Mouse (Mus musculus) lung, adult 2 months (tissue): Measurements from ENCODE around the gene Armh1. TPM values are rescaled to one million over a fixed set of nuclear protein-coding genes. Genes with fewer than 3 reads are reported as not detected.
A peak's percentile ranks its signal among the peaks of the same experiment; 100 is the strongest.
"Not testable (repeated sequence)": the region's sequence is repeated elsewhere in the genome, so short reads cannot be mapped to it uniquely, and the experiment has no call there.

Experiments
- DNase-seq: peaks from one replicate; pipeline ENCODE4 v3.0.0; 2022
- H3K4me1 ChIP-seq: fragments of 200-500 bp; 2 replicates; pipeline ENCODE4 v1.6.1; 2011; ENCODE audit warnings: low read length; ENCODE audit not compliant: control insufficient read depth, insufficient read depth
- H3K4me3 ChIP-seq: fragments of 200-500 bp; replicated peaks from 2 replicates; pipeline ENCODE3; 2011; ENCODE audit warnings: low read depth, mild to moderate bottlenecking, control low read depth, low read length; ENCODE audit errors: extremely low read depth
- CTCF ChIP-seq: fragments of 200-500 bp; IDR thresholded peaks from 2 replicates; pipeline ENCODE4 v1.5.1; 2011; ENCODE audit warnings: mild to moderate bottlenecking, low read length, control low read depth; ENCODE audit not compliant: insufficient read depth
- POLR2A ChIP-seq: fragments of 200-500 bp; IDR thresholded peaks from 2 replicates; pipeline ENCODE4 v1.6.1; 2011; ENCODE audit warnings: low read depth, mild to moderate bottlenecking, control low read depth, low read length, borderline replicate concordance; ENCODE audit errors: extremely low read depth
- WGBS: fragments of 180-500 bp; shearing (Covaris S2); methylation state at CpG from one replicate; pipeline ENCODE4 v1.1.7; 2018; 5-methylcytosine and 5-hydroxymethylcytosine counted together
- polyA plus RNA-seq: library from polyadenylated mRNA; depleted of rRNA; stranded (reverse); fragments of >200 nt; gene quantifications from 2 replicates; pipeline ENCODE4 v1.2.3, GENCODE M21; 2012; rRNA removed

Gene Armh1
- polyA plus RNA-seq, 1 experiment, result 5.2 TPM

DNA sequence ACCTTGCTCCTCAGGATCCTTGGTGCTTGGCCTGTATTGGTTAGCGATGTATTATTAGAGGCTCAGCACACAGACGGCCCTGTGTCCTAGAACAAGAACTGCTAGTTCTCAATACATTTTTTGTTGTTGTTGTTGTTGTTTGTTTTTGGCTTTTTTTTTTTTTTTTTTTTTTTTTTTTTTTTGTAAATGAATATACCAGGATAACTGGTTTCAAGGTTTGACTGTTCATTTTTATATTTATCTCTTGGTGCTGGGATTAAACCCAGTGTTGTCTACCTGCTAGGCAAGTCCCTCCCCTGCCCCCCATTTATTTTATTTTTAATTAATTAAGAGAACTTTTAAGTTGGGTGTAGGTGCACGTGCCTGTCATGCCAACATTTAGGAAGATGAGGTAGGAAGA, 63.0 kb downstream of the Armh1 start:
- no peak for DNase-seq
- WGBS, result 47% methylated on average over 3 of the region's 3 CpGs
- TF ChIP-seq POLR2A (no peak), CTCF (no peak)
- H3K4me1 ChIP-seq, result no peaks in the 10 kb centered on the region; the same call in 1 of the 2 replicates
- H3K4me3 ChIP-seq, result peak overlapping the region; percentile 56

- H3K4me3 ChIP-seq, result peak overlapping the region; percentile 79
- DNase-seq, H3K4me1 ChIP-seq: not testable (repeated sequence)
- WGBS, result 13% methylated on average over 9 of the region's 9 CpGs
These were observed 69.2 kb downstream of the Armh1 start for GRCm38 (mm10) chr4:117182759-117183096.

DNA sequence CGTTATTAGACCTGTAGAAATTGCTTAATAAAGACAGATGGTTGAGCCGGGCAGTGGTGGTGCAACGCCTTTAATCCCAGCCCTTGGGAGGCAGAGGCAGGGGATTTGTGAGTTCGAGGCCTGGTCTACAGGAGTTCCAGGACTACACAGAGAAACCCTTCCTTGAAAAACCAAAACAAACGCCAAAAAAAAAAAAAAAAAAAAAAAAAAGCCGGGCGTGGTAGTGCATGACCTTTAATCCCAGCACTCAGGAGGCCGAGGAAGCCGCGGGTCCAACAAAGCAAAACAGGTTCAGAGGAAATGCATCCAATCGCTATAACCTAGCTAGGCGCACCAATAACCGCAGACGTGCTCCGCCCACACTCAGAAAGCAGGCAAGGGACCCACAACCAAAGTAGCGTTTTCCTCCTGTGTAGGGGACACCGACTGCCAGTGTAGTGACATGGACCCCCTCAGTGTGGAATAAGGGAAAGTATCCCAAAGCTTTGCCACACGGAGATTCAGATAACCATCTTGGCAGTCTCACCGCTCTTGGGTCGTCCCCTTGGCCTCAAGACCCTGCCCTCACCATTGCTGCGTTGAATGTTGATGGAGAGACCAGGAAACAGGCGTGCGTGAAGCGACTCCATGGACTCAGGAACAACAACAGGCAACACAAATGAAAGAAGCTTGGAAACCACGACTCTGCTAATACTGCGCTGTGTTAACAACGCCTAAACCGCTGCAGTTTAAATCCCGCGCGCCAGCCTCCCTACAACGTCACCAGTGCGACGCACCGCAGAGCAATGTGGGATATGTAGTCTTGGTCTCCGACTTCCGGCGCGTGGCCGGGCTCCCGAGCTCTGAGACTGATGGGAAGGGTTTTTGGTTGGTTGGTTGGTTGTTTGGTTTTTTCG, 69.8 kb downstream of the Armh1 start, which contains the start of gene Kif2c:
TSS of gene Kif2c (minus strand) at position 777 of the 896 bp plus-strand sequence.
- peak within 1 kb of the TSS; percentile 79 for H3K4me3 ChIP-seq
- H3K4me1 ChIP-seq, result peaks cover 5% of the 10 kb centered on the region
- peak; percentile 47; the same call in 1 of the 2 replicates for TF ChIP-seq POLR2A
- TF ChIP-seq CTCF, result no peak
- peak; percentile 94 for DNase-seq
- WGBS, result 1% methylated on average over 42 of the region's 42 CpGs

GRCm38 (mm10) chr4:117169936-117170335, 82.0 kb downstream of the Armh1 start:
- no peak for DNase-seq
- no peak overlapping the region for H3K4me3 ChIP-seq
- H3K4me1 ChIP-seq, result no peaks in the 10 kb centered on the region
- TF ChIP-seq POLR2A (no peak), CTCF (no peak)
- WGBS, result 77% methylated on average over 5 of the region's 5 CpGs

Other genes with a start within 250 kb of the Armh1 start
- gene Eif2b3, start 232.7 kb downstream of the Armh1 start, polyA plus RNA-seq, result 4.3 and 6.1 TPM in 2 replicates
- 8.3 and 8.8 TPM in 2 replicates for gene Ptch2, start 156.1 kb downstream of the Armh1 start, polyA plus RNA-seq
- 12.1 and 13.7 TPM in 2 replicates for gene Btbd19, start 126.4 kb downstream of the Armh1 start, polyA plus RNA-seq
- 58.9 and 61.4 TPM in 2 replicates for gene Tctex1d4, start 125.3 kb downstream of the Armh1 start, polyA plus RNA-seq
- 19.4 and 20.4 TPM in 2 replicates for gene Plk3, start 118.2 kb downstream of the Armh1 start, polyA plus RNA-seq
- 456 and 494 TPM in 2 replicates for gene Rps8, start 95.9 kb downstream of the Armh1 start, polyA plus RNA-seq
- 0.34 and 0.86 TPM in 2 replicates for gene Kif2c, start 69.5 kb downstream of the Armh1 start, polyA plus RNA-seq
- 21.7 and 24.1 TPM in 2 replicates for gene Tmem53, start 174 bp downstream of the Armh1 start, polyA plus RNA-seq
- 73.8 and 108 TPM in 2 replicates for gene Rnf220, start 244.9 kb upstream of the Armh1 start, polyA plus RNA-seq